Mouse (Mus musculus) kidney, embryonic 15.5 days (tissue): ENCODE measurements around the gene Asb2. TPM values are rescaled to one million over a fixed set of nuclear protein-coding genes. Genes with fewer than 3 reads are reported as not detected.
A peak's percentile ranks its signal among the peaks of the same experiment; 100 is the strongest.

Source experiments
- ATAC-seq: fragments of 200-750 bp; cut with Nextera tagmentation; replicated peaks from 2 replicates; pipeline ENCODE4 v1.8.0; 2017; ENCODE audit warnings: moderate TSS enrichment; ENCODE audit not compliant: low FRiP score
- H3K27ac ChIP-seq: fragments of 300-500 bp; sonication (generic); 2 replicates; pipeline ENCODE4 v1.5.1; 2015; ENCODE audit warnings: mild to moderate bottlenecking, inconsistent platforms
- H3K27me3 ChIP-seq: fragments of 300-500 bp; sonication (generic); 2 replicates; pipeline ENCODE4 v1.6.1; 2015; ENCODE audit warnings: inconsistent platforms
- H3K36me3 ChIP-seq: fragments of 300-500 bp; sonication (generic); 2 replicates; pipeline ENCODE4 v1.6.1; 2015; ENCODE audit warnings: inconsistent platforms
- H3K4me1 ChIP-seq: fragments of 300-500 bp; sonication (generic); 2 replicates; pipeline ENCODE4 v1.6.1; 2015; ENCODE audit warnings: inconsistent platforms
- H3K4me2 ChIP-seq: fragments of 300-500 bp; sonication (generic); 2 replicates; pipeline ENCODE4 v1.6.1; 2015; ENCODE audit warnings: moderate library complexity, mild to moderate bottlenecking, inconsistent platforms
- H3K4me3 ChIP-seq: fragments of 300-500 bp; sonication (generic); replicated peaks from 2 replicates; pipeline ENCODE4 v1.5.1; 2015; ENCODE audit warnings: mild to moderate bottlenecking, inconsistent platforms
- H3K9ac ChIP-seq: fragments of 300-500 bp; sonication (generic); 2 replicates; pipeline ENCODE4 v1.6.1; 2015; ENCODE audit warnings: mild to moderate bottlenecking, inconsistent platforms
- H3K9me3 ChIP-seq: fragments of 300-500 bp; sonication (generic); replicated peaks from 2 replicates; pipeline ENCODE4 v1.6.1; 2016; ENCODE audit warnings: inconsistent platforms
- WGBS: fragments of 180-500 bp; shearing (Covaris S2); methylation state at CpG from one replicate; pipeline ENCODE4 v1.1.7; 2015; ENCODE audit warnings: mixed read lengths; 5-methylcytosine and 5-hydroxymethylcytosine counted together
- polyA plus RNA-seq: library from polyadenylated mRNA; unstranded; fragments of >200 nt; fragmentation: Nextera tagmentation; extraction: Ambion mirVana; gene quantifications from 2 replicates; pipeline ENCODE4 v1.2.1, GENCODE M21; 2015

The Asb2 gene
- polyA plus RNA-seq, 1 experiment from 2014 or later, result 5.2 TPM

DNA sequence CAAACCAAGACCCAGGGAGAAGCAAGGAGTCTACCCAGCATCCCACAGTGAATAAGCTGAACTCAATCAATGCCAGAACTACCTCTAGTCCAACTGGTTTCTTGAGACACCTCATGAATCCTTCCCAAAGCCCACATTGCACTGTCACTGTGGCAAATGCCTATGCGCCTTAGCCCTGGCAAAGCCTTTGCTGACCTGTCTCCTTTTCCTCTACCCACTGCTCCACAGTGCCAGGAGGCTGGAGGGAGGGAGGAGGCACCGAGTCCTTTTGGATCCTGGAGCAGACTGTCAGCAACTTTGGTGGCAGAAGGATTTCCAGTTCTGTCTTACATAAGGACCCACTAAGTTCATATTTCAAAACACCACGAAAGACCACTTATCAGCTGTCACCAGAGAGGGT, 72.4 kb downstream of the Asb2 start:
- 79% methylated on average over 3 of the region's 3 CpGs for WGBS
- H3K4me3 ChIP-seq, result no peak overlapping the region
- H3K4me1 ChIP-seq, result peaks cover 22% of the 10 kb centered on the region
- H3K36me3 ChIP-seq, result no peaks in the 10 kb centered on the region
- H3K27me3 ChIP-seq, result no peaks in the 10 kb centered on the region
- ATAC-seq, result no peak
- H3K27ac ChIP-seq, result no peak overlapping the region
- 0 out of 2 replicates have a peak, but pooled peaks cover 3% of the 10 kb centered on the region for H3K9me3 ChIP-seq
- no peak overlapping the region for H3K4me2 ChIP-seq
- no peak overlapping the region for H3K9ac ChIP-seq

DNA sequence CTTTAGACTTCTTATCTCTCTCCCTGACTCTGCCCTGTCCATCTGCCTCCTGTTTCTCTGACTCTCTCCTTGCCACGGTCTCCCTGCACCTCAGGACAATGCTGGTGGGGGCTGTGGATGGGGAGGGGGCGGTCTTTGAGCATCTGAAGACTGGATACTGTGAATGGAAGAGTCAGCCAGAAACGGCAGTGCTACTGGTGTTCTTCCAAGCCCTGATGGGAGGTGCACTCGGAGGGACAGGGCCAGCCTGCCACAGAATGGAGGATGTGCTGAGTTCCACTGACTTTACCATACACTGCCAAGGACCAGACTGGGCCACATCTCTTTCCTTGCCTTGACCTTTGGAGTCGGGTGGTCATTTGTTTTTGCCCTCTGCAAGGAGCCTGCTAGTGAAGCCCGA, 72.9 kb downstream of the Asb2 start:
- Histone ChIP-seq H3K9ac (no peak overlapping the region), H3K36me3 (no peaks in the 10 kb centered on the region), H3K4me3 (no peak overlapping the region), H3K9me3 (0 out of 2 replicates have a peak, but pooled peaks cover 8% of the 10 kb centered on the region), H3K4me1 (peaks cover 22% of the 10 kb centered on the region), H3K4me2 (no peak overlapping the region), H3K27ac (no peak overlapping the region), H3K27me3 (no peaks in the 10 kb centered on the region)
- 65% methylated on average over 6 of the region's 6 CpGs for WGBS
- ATAC-seq, result no peak

DNA sequence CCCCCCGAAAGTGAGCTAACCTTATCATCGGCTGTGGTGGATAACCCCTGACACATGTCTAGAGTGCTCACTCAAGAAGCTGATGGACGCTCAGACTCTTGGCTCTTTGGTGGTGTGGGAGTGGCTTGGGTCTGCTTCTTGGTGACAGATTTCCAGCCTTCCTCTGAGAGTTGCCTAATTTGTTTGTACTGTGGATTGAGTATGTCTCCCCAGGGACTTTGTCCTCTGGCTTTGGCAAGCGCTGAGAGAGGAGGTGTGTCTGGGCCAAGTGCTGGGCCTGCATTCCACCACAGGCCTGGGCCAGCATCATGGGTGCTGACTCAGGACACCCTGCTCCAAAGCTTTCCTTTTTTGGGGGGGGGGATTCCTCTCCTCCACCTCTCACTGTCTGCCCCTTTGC, 73.9 kb downstream of the Asb2 start:
- 29% methylated on average over 4 of the region's 4 CpGs for WGBS
- no peak overlapping the region for H3K9ac ChIP-seq
- no peak overlapping the region for H3K27ac ChIP-seq
- H3K9me3 ChIP-seq, result 0 out of 2 replicates have a peak, but pooled peaks cover 10% of the 10 kb centered on the region
- H3K4me1 ChIP-seq, result peaks cover 22% of the 10 kb centered on the region
- no peak overlapping the region for H3K4me2 ChIP-seq
- peak; percentile 73 for ATAC-seq
- no peaks in the 10 kb centered on the region for H3K36me3 ChIP-seq
- H3K27me3 ChIP-seq, result no peaks in the 10 kb centered on the region
- H3K4me3 ChIP-seq, result no peak overlapping the region

DNA sequence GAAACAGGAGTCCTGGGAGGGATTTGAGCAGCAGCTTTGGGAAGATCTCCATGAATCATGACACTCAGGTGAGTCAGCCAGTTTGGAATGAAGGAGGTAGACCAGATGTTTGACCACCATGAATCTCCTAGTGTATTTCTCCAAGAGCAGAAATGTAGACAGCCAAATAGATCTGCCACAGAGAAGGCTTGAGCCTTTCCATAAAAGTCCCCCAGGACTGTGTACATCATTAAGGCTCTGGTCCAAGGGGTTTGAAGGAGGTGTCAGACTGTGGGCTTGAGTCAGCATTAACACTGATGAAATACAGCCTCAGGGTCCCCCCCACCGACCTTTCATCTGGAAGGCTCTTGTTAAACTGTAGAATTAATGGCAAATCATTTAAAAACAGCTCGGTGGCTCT, 74.3 kb downstream of the Asb2 start:
- Histone ChIP-seq H3K4me3 (no peak overlapping the region), H3K9ac (no peak overlapping the region), H3K27me3 (no peaks in the 10 kb centered on the region), H3K4me2 (no peak overlapping the region), H3K9me3 (0 out of 2 replicates have a peak, but pooled peaks cover 10% of the 10 kb centered on the region), H3K4me1 (peaks cover 22% of the 10 kb centered on the region), H3K36me3 (no peaks in the 10 kb centered on the region), H3K27ac (no peak overlapping the region)
- peak; percentile 68 for ATAC-seq
- WGBS, result 23% methylated on average over 2 of the region's 2 CpGs

DNA sequence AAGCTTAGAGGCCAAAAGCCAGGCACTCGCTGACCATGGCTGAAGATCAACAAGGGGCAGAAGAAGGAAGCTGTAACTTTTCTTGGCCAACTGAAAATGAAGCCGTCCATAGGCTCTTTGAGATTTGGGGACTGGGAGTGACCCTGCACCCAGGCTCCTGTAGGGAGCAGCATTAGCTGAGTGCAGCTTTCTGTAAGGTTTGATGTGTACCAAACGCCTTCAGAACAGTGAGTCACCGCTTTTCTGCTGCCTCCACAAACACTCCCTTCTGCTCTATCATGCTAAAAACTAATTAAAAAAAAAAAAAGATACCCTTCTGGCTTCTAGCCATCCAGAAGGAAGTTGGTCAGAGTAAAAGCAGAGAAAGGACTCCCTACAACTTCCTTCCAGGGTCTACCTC, 79.4 kb downstream of the Asb2 start:
- Histone ChIP-seq H3K4me3 (no peak overlapping the region), H3K9ac (no peak overlapping the region), H3K9me3 (0 out of 2 replicates have a peak, but pooled peaks cover 10% of the 10 kb centered on the region), H3K4me2 (no peak overlapping the region), H3K27ac (no peak overlapping the region), H3K4me1 (peaks cover 2% of the 10 kb centered on the region), H3K27me3 (no peaks in the 10 kb centered on the region), H3K36me3 (no peaks in the 10 kb centered on the region)
- WGBS, result 55% methylated on average over 4 of the region's 4 CpGs
- ATAC-seq, result no peak

- H3K9me3 ChIP-seq, result 0 out of 2 replicates have a peak, but pooled peaks cover 8% of the 10 kb centered on the region
Observed at GRCm38 (mm10) chr12:103273732-103274131, 82.1 kb downstream of the Asb2 start.

GRCm38 (mm10) chr12:103273051-103273450, 82.8 kb downstream of the Asb2 start:
- H3K4me2 ChIP-seq, result no peak overlapping the region
- peaks cover 2% of the 10 kb centered on the region; the same call in 1 of the 2 replicates for H3K4me1 ChIP-seq
- H3K27me3 ChIP-seq, result no peaks in the 10 kb centered on the region
- H3K27ac ChIP-seq, result no peak overlapping the region
- no peak for ATAC-seq
- no peak overlapping the region for H3K9ac ChIP-seq
- 0 out of 2 replicates have a peak, but pooled peaks cover 3% of the 10 kb centered on the region for H3K9me3 ChIP-seq
- no peaks in the 10 kb centered on the region for H3K36me3 ChIP-seq
- no peak overlapping the region for H3K4me3 ChIP-seq
- 59% methylated on average over 6 of the region's 6 CpGs for WGBS

More at GRCm38 (mm10) chr12:103273732-103274131, 82.1 kb downstream of the Asb2 start:
- Histone ChIP-seq H3K36me3 (no peaks in the 10 kb centered on the region), H3K4me3 (no peak overlapping the region), H3K4me2 (no peak overlapping the region), H3K27ac (no peak overlapping the region), H3K4me1 (no peaks in the 10 kb centered on the region), H3K27me3 (no peaks in the 10 kb centered on the region), H3K9ac (no peak overlapping the region)
- 94% methylated on average over 2 of the region's 2 CpGs for WGBS
- ATAC-seq, result no peak

- no peaks in the 10 kb centered on the region for H3K36me3 ChIP-seq
- H3K9ac ChIP-seq, result no peak overlapping the region
- ATAC-seq, result no peak
- H3K4me2 ChIP-seq, result no peak overlapping the region
- no peak overlapping the region for H3K4me3 ChIP-seq
- H3K27ac ChIP-seq, result no peak overlapping the region
- H3K27me3 ChIP-seq, result no peaks in the 10 kb centered on the region
- peaks cover 3% of the 10 kb centered on the region; the same call in 1 of the 2 replicates for H3K4me1 ChIP-seq
- H3K9me3 ChIP-seq, result no peaks in the 10 kb centered on the region
- 91% methylated on average over 3 of the region's 3 CpGs for WGBS
Observed at GRCm38 (mm10) chr12:103272176-103272575, 83.6 kb downstream of the Asb2 start.

Other genes with a start within 250 kb of the Asb2 start
- gene Prima1, start 113.9 kb downstream of the Asb2 start, polyA plus RNA-seq, result 0.62 and 1.2 TPM in 2 replicates
- not detected in 2 replicates for gene Fam181a, start 45.0 kb downstream of the Asb2 start, polyA plus RNA-seq
- 7.5 and 7.6 TPM in 2 replicates for gene Otub2, start 32.7 kb upstream of the Asb2 start, polyA plus RNA-seq
- gene 9330161L09Rik, start 51.8 kb upstream of the Asb2 start, polyA plus RNA-seq, result 0.21 and 0.33 TPM in 2 replicates
- 96.4 and 105 TPM in 2 replicates for gene Ddx24, start 69.8 kb upstream of the Asb2 start, polyA plus RNA-seq
- 28.3 and 35.4 TPM in 2 replicates for gene Ifi27, start 78.2 kb upstream of the Asb2 start, polyA plus RNA-seq
- gene Ifi27l2a, start 87.7 kb upstream of the Asb2 start, polyA plus RNA-seq, result 11.1 and 11.2 TPM in 2 replicates
- gene Ifi27l2b, start 101.2 kb upstream of the Asb2 start, polyA plus RNA-seq, result 0.21 TPM in 1 of 2 replicates, not detected in the other
- 1.0 and 1.7 TPM in 2 replicates for gene Ppp4r4, start 176.3 kb upstream of the Asb2 start, polyA plus RNA-seq